Mouse (Mus musculus): ENCODE measurements around the gene Rbbp7.

GRCm38 (mm10) chrX:162727367-162727777 lies 32.8 kb upstream of the Rbbp7 start:
- TF ChIP-seq CTCF (IDR thresholded peaks at IDR 0.05; ENCODE audit: insufficient read depth, low read depth, low read length) (no peak), POLR2A (IDR thresholded peaks at IDR 0.05; ENCODE audit: insufficient read depth, low read depth, low read length) (no peak)

All from olfactory bulb, adult 2 months (tissue).